Mouse (Mus musculus): ENCODE measurements around the gene Tmsb15a. TPM values are rescaled to one million over a fixed set of nuclear protein-coding genes. Genes with fewer than 3 reads are reported as not detected.

Tmsb15a gene
- polyA plus RNA-seq, 1 experiment, result not detected

GRCm38 (mm10) chrX:135681858-135682257, 43.2 kb downstream of the Tmsb15a start:
- no peaks in the 10 kb centered on the region for H3K27me3 ChIP-seq (replicated peaks; ENCODE audit: control insufficient read depth, insufficient read depth, low read length)
- no peak overlapping the region for H3K27ac ChIP-seq (ENCODE audit: insufficient read depth, low read depth, low read length)
- DNase-seq, result no peak
- TF ChIP-seq POLR2A (IDR thresholded peaks at IDR 0.05; ENCODE audit: low read depth, low read length), result no peak
- TF ChIP-seq CTCF (conservative IDR thresholded peaks at IDR 0.05; ENCODE audit: insufficient read depth, insufficient read length, low read depth, low read length), result no peak
- 77% methylated on average over 2 of the region's 2 CpGs for WGBS
- H3K36me3 ChIP-seq (ENCODE audit: control insufficient read depth, insufficient read depth, low read length), result no peaks in the 10 kb centered on the region
- H3K4me3 ChIP-seq (ENCODE audit: insufficient read depth, low read depth, low read length), result no peak overlapping the region
- H3K4me1 ChIP-seq (ENCODE audit: control insufficient read depth, insufficient read depth, low read length), result no peaks in the 10 kb centered on the region

Other genes with a start within 250 kb of the Tmsb15a start
- not detected in 2 replicates for gene AV320801, start 230.7 kb downstream of the Tmsb15a start, polyA plus RNA-seq (2012; rRNA removed)
- gene Nxf7, start 126.5 kb downstream of the Tmsb15a start, polyA plus RNA-seq (2012; rRNA removed), result not detected in 2 replicates
- not detected in 2 replicates for gene Prame, start 97.6 kb downstream of the Tmsb15a start, polyA plus RNA-seq (2012; rRNA removed)
- gene Tcp11x2, start 31.5 kb downstream of the Tmsb15a start, polyA plus RNA-seq (2012; rRNA removed), result not detected in 2 replicates
- gene Armcx5, start 17.5 kb upstream of the Tmsb15a start, polyA plus RNA-seq (2012; rRNA removed), result 0.98 and 1.3 TPM in 2 replicates
- gene Gprasp1, start 17.5 kb upstream of the Tmsb15a start, polyA plus RNA-seq (2012; rRNA removed), result 11.5 and 11.7 TPM in 2 replicates
- 2.2 and 3.3 TPM in 2 replicates for gene Bhlhb9, start 72.3 kb upstream of the Tmsb15a start, polyA plus RNA-seq (2012; rRNA removed)
- gene Gprasp2, start 113.8 kb upstream of the Tmsb15a start, polyA plus RNA-seq (2012; rRNA removed), result 1.3 and 1.7 TPM in 2 replicates

All from kidney, adult 2 months (tissue).